Mouse (Mus musculus): ENCODE data around the gene Tmem80. TPM values are rescaled to one million over a fixed set of nuclear protein-coding genes. Genes with fewer than 3 reads are reported as not detected.

Tmem80 gene
- polyA plus RNA-seq, 1 experiment from 2014 or later, result 45.0 TPM

- no peak overlapping the region for H3K27ac ChIP-seq
- H3K9me3 ChIP-seq, result no peaks in the 10 kb centered on the region
- ATAC-seq (ENCODE audit: low FRiP score, low read depth), result no peak
- no peak overlapping the region for H3K9ac ChIP-seq
- H3K4me3 ChIP-seq, result no peak overlapping the region
- H3K27me3 ChIP-seq, result peaks cover 13% of the 10 kb centered on the region; the same call in 1 of the 2 replicates
- 73% methylated on average over 2 of the region's 2 CpGs for WGBS
- H3K36me3 ChIP-seq, result no peaks in the 10 kb centered on the region
- peaks cover 16% of the 10 kb centered on the region for H3K4me1 ChIP-seq
- H3K4me2 ChIP-seq (replicated peaks), result no peak overlapping the region
Measured at GRCm38 (mm10) chr7:141343230-141343629, 15.7 kb downstream of the Tmem80 start.

GRCm38 (mm10) chr7:141343696-141344095 is 16.2 kb downstream of the Tmem80 start:
- Histone ChIP-seq H3K9ac (no peak overlapping the region), H3K4me1 (peaks cover 12% of the 10 kb centered on the region), H3K4me3 (no peak overlapping the region), H3K27ac (no peak overlapping the region), H3K4me2 (replicated peaks) (no peak overlapping the region), H3K36me3 (no peaks in the 10 kb centered on the region), H3K9me3 (no peaks in the 10 kb centered on the region), H3K27me3 (peaks cover 10% of the 10 kb centered on the region; the same call in 1 of the 2 replicates)
- no peak for ATAC-seq (ENCODE audit: low FRiP score, low read depth)
- 71% methylated on average over 7 of the region's 7 CpGs for WGBS

GRCm38 (mm10) chr7:141344787-141345186 is 17.2 kb downstream of the Tmem80 start:
- H3K36me3 ChIP-seq, result no peaks in the 10 kb centered on the region
- no peak overlapping the region for H3K4me2 ChIP-seq (replicated peaks)
- H3K27ac ChIP-seq, result no peak overlapping the region
- H3K27me3 ChIP-seq, result 0 out of 2 replicates have a peak, but pooled peaks cover under 1% of the 10 kb centered on the region
- no peak for ATAC-seq (ENCODE audit: low FRiP score, low read depth)
- WGBS, result 90% methylated on average over 5 of the region's 5 CpGs
- H3K9ac ChIP-seq, result no peak overlapping the region
- no peaks in the 10 kb centered on the region for H3K9me3 ChIP-seq
- H3K4me3 ChIP-seq, result no peak overlapping the region
- H3K4me1 ChIP-seq, result peaks cover 5% of the 10 kb centered on the region; the same call in 1 of the 2 replicates

- H3K4me2 ChIP-seq (replicated peaks), result no peak overlapping the region
- H3K9ac ChIP-seq, result no peak overlapping the region
- 0 out of 2 replicates have a peak, but pooled peaks cover 4% of the 10 kb centered on the region for H3K27me3 ChIP-seq
- no peaks in the 10 kb centered on the region for H3K4me1 ChIP-seq
- no peak for ATAC-seq (ENCODE audit: low FRiP score, low read depth)
- H3K9me3 ChIP-seq, result no peaks in the 10 kb centered on the region
- 83% methylated on average over 6 of the region's 6 CpGs for WGBS
- H3K36me3 ChIP-seq, result no peaks in the 10 kb centered on the region
- H3K27ac ChIP-seq, result no peak overlapping the region
- H3K4me3 ChIP-seq, result no peak overlapping the region
Measured at GRCm38 (mm10) chr7:141351061-141351460, 23.5 kb downstream of the Tmem80 start.

GRCm38 (mm10) chr7:141355051-141355450 is 27.5 kb downstream of the Tmem80 start:
- H3K4me3 ChIP-seq, result no peak overlapping the region
- no peaks in the 10 kb centered on the region for H3K4me1 ChIP-seq
- H3K27ac ChIP-seq, result no peak overlapping the region
- 74% methylated on average over 8 of the region's 8 CpGs for WGBS
- no peaks in the 10 kb centered on the region for H3K36me3 ChIP-seq
- no peak overlapping the region for H3K9ac ChIP-seq
- H3K4me2 ChIP-seq (replicated peaks), result no peak overlapping the region
- peaks cover 18% of the 10 kb centered on the region for H3K27me3 ChIP-seq
- ATAC-seq (ENCODE audit: low FRiP score, low read depth), result no peak
- H3K9me3 ChIP-seq, result no peaks in the 10 kb centered on the region

GRCm38 (mm10) chr7:141355626-141356326 is 28.2 kb downstream of the Tmem80 start:
- Histone ChIP-seq H3K27ac (no peak overlapping the region), H3K36me3 (no peaks in the 10 kb centered on the region)
- no peak for ATAC-seq (ENCODE audit: low FRiP score, low read depth)

GRCm38 (mm10) chr7:141356971-141357370 is 29.4 kb downstream of the Tmem80 start:
- no peak overlapping the region for H3K27ac ChIP-seq
- H3K9me3 ChIP-seq, result no peaks in the 10 kb centered on the region
- 66% methylated on average over 14 of the region's 14 CpGs for WGBS
- no peak overlapping the region for H3K4me3 ChIP-seq
- peaks cover 36% of the 10 kb centered on the region for H3K27me3 ChIP-seq
- H3K36me3 ChIP-seq, result no peaks in the 10 kb centered on the region
- 0 out of 2 replicates have a peak, but pooled peaks have one; percentile 28 for ATAC-seq (ENCODE audit: low FRiP score, low read depth)
- H3K9ac ChIP-seq, result no peak overlapping the region
- H3K4me1 ChIP-seq, result peaks cover 3% of the 10 kb centered on the region; the same call in 1 of the 2 replicates
- no peak overlapping the region for H3K4me2 ChIP-seq (replicated peaks)

More at GRCm38 (mm10) chr7:141355626-141356326, 28.2 kb downstream of the Tmem80 start:
- H3K4me1 ChIP-seq, result no peaks in the 10 kb centered on the region
- H3K4me3 ChIP-seq, result no peak overlapping the region
- H3K9me3 ChIP-seq, result no peaks in the 10 kb centered on the region
- peaks cover 24% of the 10 kb centered on the region for H3K27me3 ChIP-seq
- 53% methylated on average over 12 of the region's 12 CpGs for WGBS
- no peak overlapping the region for H3K4me2 ChIP-seq (replicated peaks)
- H3K9ac ChIP-seq, result no peak overlapping the region

- no peaks in the 10 kb centered on the region for H3K9me3 ChIP-seq
- peaks cover 3% of the 10 kb centered on the region; the same call in 1 of the 2 replicates for H3K4me1 ChIP-seq
- no peak overlapping the region; the same call in 1 of the 2 replicates for H3K4me2 ChIP-seq (replicated peaks)
- H3K27ac ChIP-seq, result no peak overlapping the region
- H3K36me3 ChIP-seq, result no peaks in the 10 kb centered on the region
- ATAC-seq (ENCODE audit: low FRiP score, low read depth), result no peak
- no peak overlapping the region for H3K9ac ChIP-seq
- peaks cover 49% of the 10 kb centered on the region for H3K27me3 ChIP-seq
- H3K4me3 ChIP-seq, result no peak overlapping the region
- 15% methylated on average over 24 of the region's 24 CpGs for WGBS
Measured at GRCm38 (mm10) chr7:141361510-141361909, 34.0 kb downstream of the Tmem80 start.

GRCm38 (mm10) chr7:141363106-141363751 is 35.7 kb downstream of the Tmem80 start:
- Histone ChIP-seq H3K9me3 (no peaks in the 10 kb centered on the region), H3K27me3 (peaks cover 40% of the 10 kb centered on the region), H3K4me3 (no peak overlapping the region), H3K4me2 (replicated peaks) (no peak overlapping the region), H3K9ac (no peak overlapping the region), H3K27ac (no peak overlapping the region), H3K36me3 (no peaks in the 10 kb centered on the region), H3K4me1 (peaks cover 3% of the 10 kb centered on the region; the same call in 1 of the 2 replicates)
- peak; percentile 67; the same call in 1 of the 2 replicates for ATAC-seq (ENCODE audit: low FRiP score, low read depth)
- WGBS, result 57% methylated on average over 4 of the region's 4 CpGs

GRCm38 (mm10) chr7:141363752-141364125 is 36.2 kb downstream of the Tmem80 start:
- ATAC-seq (ENCODE audit: low FRiP score, low read depth), result 0 out of 2 replicates have a peak, but pooled peaks have one; percentile 28
- no peak overlapping the region for H3K4me2 ChIP-seq (replicated peaks)
- H3K9me3 ChIP-seq, result no peaks in the 10 kb centered on the region
- WGBS, result 67% methylated on average over 2 of the region's 2 CpGs
- peaks cover 3% of the 10 kb centered on the region; the same call in 1 of the 2 replicates for H3K4me1 ChIP-seq
- H3K9ac ChIP-seq, result no peak overlapping the region
- peaks cover 40% of the 10 kb centered on the region for H3K27me3 ChIP-seq
- no peaks in the 10 kb centered on the region for H3K36me3 ChIP-seq
- no peak overlapping the region for H3K4me3 ChIP-seq
- H3K27ac ChIP-seq, result no peak overlapping the region

- no peaks in the 10 kb centered on the region for H3K36me3 ChIP-seq
- H3K4me2 ChIP-seq (replicated peaks), result no peak overlapping the region
- ATAC-seq (ENCODE audit: low FRiP score, low read depth), result no peak
- H3K9me3 ChIP-seq, result no peaks in the 10 kb centered on the region
- H3K9ac ChIP-seq, result no peak overlapping the region
- peaks cover 3% of the 10 kb centered on the region; the same call in 1 of the 2 replicates for H3K4me1 ChIP-seq
- H3K27me3 ChIP-seq, result peaks cover 36% of the 10 kb centered on the region
- no peak overlapping the region for H3K27ac ChIP-seq
- WGBS, result 77% methylated on average over 5 of the region's 5 CpGs
- no peak overlapping the region for H3K4me3 ChIP-seq
Measured at GRCm38 (mm10) chr7:141364349-141365048, 37.0 kb downstream of the Tmem80 start.

- WGBS, result 69% methylated on average over 3 of the region's 3 CpGs
- H3K9ac ChIP-seq, result no peak overlapping the region
- ATAC-seq (ENCODE audit: low FRiP score, low read depth), result no peak
Measured at GRCm38 (mm10) chr7:141365049-141365445, 37.5 kb downstream of the Tmem80 start.

More at GRCm38 (mm10) chr7:141365049-141365445, 37.5 kb downstream of the Tmem80 start:
- Histone ChIP-seq H3K4me2 (replicated peaks) (no peak overlapping the region), H3K4me3 (no peak overlapping the region), H3K4me1 (peaks cover 3% of the 10 kb centered on the region; the same call in 1 of the 2 replicates), H3K27ac (no peak overlapping the region), H3K36me3 (no peaks in the 10 kb centered on the region), H3K9me3 (no peaks in the 10 kb centered on the region), H3K27me3 (peaks cover 35% of the 10 kb centered on the region)

All from limb, embryonic 13.5 days (tissue).